Mouse (Mus musculus) embryonic facial prominence, embryonic 12.5 days (tissue): ENCODE results near the gene Ctnnd2. TPM values are rescaled to one million over a fixed set of nuclear protein-coding genes. Genes with fewer than 3 reads are reported as not detected.

ENCODE experiments used
- ATAC-seq: fragments of 200-750 bp; cut with Nextera tagmentation; 2 replicates; pipeline ENCODE4 v1.8.0; 2017; ENCODE audit not compliant: insufficient number of reproducible peaks, insufficient read depth, low FRiP score, low TSS enrichment
- H3K27ac ChIP-seq: fragments of 300-500 bp; sonication (generic); 2 replicates; pipeline ENCODE4 v1.5.1; 2016; ENCODE audit warnings: mild to moderate bottlenecking
- H3K27me3 ChIP-seq: fragments of 300-500 bp; sonication (generic); 2 replicates; pipeline ENCODE4 v1.6.1; 2016; ENCODE audit warnings: mild to moderate bottlenecking, moderate library complexity
- H3K36me3 ChIP-seq: fragments of 300-500 bp; sonication (generic); 2 replicates; pipeline ENCODE4 v1.6.1; 2016; ENCODE audit warnings: mild to moderate bottlenecking
- H3K4me1 ChIP-seq: fragments of 300-500 bp; sonication (generic); 2 replicates; pipeline ENCODE4 v1.6.1; 2016
- H3K4me2 ChIP-seq: fragments of 300-500 bp; sonication (generic); replicated peaks from 2 replicates; pipeline ENCODE4 v1.6.1; 2016; ENCODE audit warnings: mild to moderate bottlenecking, moderate library complexity
- H3K4me3 ChIP-seq: fragments of 300-500 bp; sonication (generic); 2 replicates; pipeline ENCODE4 v1.5.1; 2016; ENCODE audit warnings: mild to moderate bottlenecking
- H3K9ac ChIP-seq: fragments of 300-500 bp; sonication (generic); 2 replicates; pipeline ENCODE4 v1.6.1; 2016; ENCODE audit warnings: mild to moderate bottlenecking, moderate library complexity
- H3K9me3 ChIP-seq: fragments of 300-500 bp; sonication (generic); 2 replicates; pipeline ENCODE4 v1.6.1; 2016; ENCODE audit warnings: mild to moderate bottlenecking, moderate library complexity
- WGBS: fragments of 180-500 bp; shearing (Covaris S2); methylation state at CpG from one replicate; pipeline ENCODE4 v1.1.7; 2016; 5-methylcytosine and 5-hydroxymethylcytosine counted together
- polyA plus RNA-seq: library from polyadenylated mRNA; unstranded; fragments of >200 nt; fragmentation: Nextera tagmentation; extraction: Ambion mirVana; gene quantifications from 2 replicates; pipeline ENCODE4 v1.2.1, GENCODE M21; 2016

Ctnnd2 gene
- polyA plus RNA-seq, 1 experiment from 2014 or later: 13.5 TPM

- H3K4me2 ChIP-seq: no peak overlapping the region
- H3K4me1 ChIP-seq: no peaks in the 10 kb centered on the region
- H3K27me3 ChIP-seq: no peaks in the 10 kb centered on the region
- no peak overlapping the region for H3K9ac ChIP-seq
- H3K4me3 ChIP-seq: no peak overlapping the region
- H3K9me3 ChIP-seq: no peaks in the 10 kb centered on the region
- ATAC-seq: no peak
- H3K36me3 ChIP-seq: no peaks in the 10 kb centered on the region
- no peak overlapping the region for H3K27ac ChIP-seq
Observed at GRCm38 (mm10) chr15:30190872-30191271, 18.5 kb downstream of the Ctnnd2 start.

- 73% methylated on average over 5 of the region's 5 CpGs for WGBS
- ATAC-seq: no peak
- no peaks in the 10 kb centered on the region for H3K4me1 ChIP-seq
Observed at GRCm38 (mm10) chr15:30191931-30192668, 19.7 kb downstream of the Ctnnd2 start.

GRCm38 (mm10) chr15:30198429-30198828 is 26.0 kb downstream of the Ctnnd2 start:
- ATAC-seq: no peak
- no peaks in the 10 kb centered on the region for H3K9me3 ChIP-seq
- no peaks in the 10 kb centered on the region for H3K27me3 ChIP-seq
- no peak overlapping the region for H3K9ac ChIP-seq
- no peak overlapping the region for H3K4me2 ChIP-seq
- no peaks in the 10 kb centered on the region for H3K36me3 ChIP-seq
- WGBS: 84% methylated on average over 3 of the region's 3 CpGs
- H3K4me1 ChIP-seq: no peaks in the 10 kb centered on the region
- no peak overlapping the region for H3K4me3 ChIP-seq
- H3K27ac ChIP-seq: no peak overlapping the region

More at GRCm38 (mm10) chr15:30191931-30192668, 19.7 kb downstream of the Ctnnd2 start:
- H3K4me3 ChIP-seq: no peak overlapping the region
- no peaks in the 10 kb centered on the region for H3K9me3 ChIP-seq
- H3K4me2 ChIP-seq: no peak overlapping the region
- H3K27ac ChIP-seq: no peak overlapping the region
- no peaks in the 10 kb centered on the region for H3K36me3 ChIP-seq
- H3K27me3 ChIP-seq: no peaks in the 10 kb centered on the region
- H3K9ac ChIP-seq: no peak overlapping the region

- no peak overlapping the region for H3K9ac ChIP-seq
- H3K4me3 ChIP-seq: no peak overlapping the region
- no peak overlapping the region for H3K4me2 ChIP-seq
- no peaks in the 10 kb centered on the region for H3K9me3 ChIP-seq
- H3K27me3 ChIP-seq: no peaks in the 10 kb centered on the region
- ATAC-seq: no peak
- H3K27ac ChIP-seq: no peak overlapping the region
- 91% methylated on average over 1 of the region's 1 CpGs for WGBS
- H3K4me1 ChIP-seq: no peaks in the 10 kb centered on the region
- H3K36me3 ChIP-seq: no peaks in the 10 kb centered on the region
Observed at GRCm38 (mm10) chr15:30199785-30200184, 27.4 kb downstream of the Ctnnd2 start.

GRCm38 (mm10) chr15:30201211-30201610 is 28.8 kb downstream of the Ctnnd2 start:
- 92% methylated on average over 2 of the region's 2 CpGs for WGBS
- Histone ChIP-seq H3K36me3 (no peaks in the 10 kb centered on the region), H3K27me3 (no peaks in the 10 kb centered on the region), H3K9me3 (no peaks in the 10 kb centered on the region), H3K9ac (no peak overlapping the region), H3K4me1 (no peaks in the 10 kb centered on the region), H3K4me2 (no peak overlapping the region), H3K27ac (no peak overlapping the region), H3K4me3 (no peak overlapping the region)
- ATAC-seq: no peak

- H3K27me3 ChIP-seq: no peaks in the 10 kb centered on the region
- H3K27ac ChIP-seq: no peak overlapping the region
- WGBS: 93% methylated on average over 3 of the region's 3 CpGs
- ATAC-seq: no peak
- no peak overlapping the region for H3K4me2 ChIP-seq
- H3K36me3 ChIP-seq: no peaks in the 10 kb centered on the region
- no peaks in the 10 kb centered on the region for H3K9me3 ChIP-seq
- no peak overlapping the region for H3K9ac ChIP-seq
- H3K4me3 ChIP-seq: no peak overlapping the region
- H3K4me1 ChIP-seq: no peaks in the 10 kb centered on the region
Observed at GRCm38 (mm10) chr15:30201617-30202016, 29.2 kb downstream of the Ctnnd2 start.

GRCm38 (mm10) chr15:30212746-30213145 is 40.4 kb downstream of the Ctnnd2 start:
- no peak for ATAC-seq

GRCm38 (mm10) chr15:30215871-30216270 is 43.5 kb downstream of the Ctnnd2 start:
- H3K4me1 ChIP-seq: no peaks in the 10 kb centered on the region
- H3K4me3 ChIP-seq: no peak overlapping the region
- no peaks in the 10 kb centered on the region for H3K27me3 ChIP-seq

More at GRCm38 (mm10) chr15:30212746-30213145, 40.4 kb downstream of the Ctnnd2 start:
- WGBS: 57% methylated on average over 5 of the region's 5 CpGs
- H3K4me2 ChIP-seq: no peak overlapping the region
- H3K4me3 ChIP-seq: no peak overlapping the region
- H3K27ac ChIP-seq: no peak overlapping the region
- no peaks in the 10 kb centered on the region for H3K9me3 ChIP-seq
- no peaks in the 10 kb centered on the region for H3K36me3 ChIP-seq
- H3K9ac ChIP-seq: no peak overlapping the region
- H3K4me1 ChIP-seq: no peaks in the 10 kb centered on the region
- H3K27me3 ChIP-seq: no peaks in the 10 kb centered on the region

GRCm38 (mm10) chr15:30229112-30229511 is 56.7 kb downstream of the Ctnnd2 start:
- no peak overlapping the region for H3K9ac ChIP-seq
- no peak overlapping the region for H3K4me2 ChIP-seq
- 91% methylated on average over 4 of the region's 4 CpGs for WGBS
- no peak for ATAC-seq
- H3K4me1 ChIP-seq: no peaks in the 10 kb centered on the region
- H3K27me3 ChIP-seq: no peaks in the 10 kb centered on the region
- no peak overlapping the region for H3K4me3 ChIP-seq
- H3K27ac ChIP-seq: no peak overlapping the region
- no peaks in the 10 kb centered on the region for H3K36me3 ChIP-seq
- H3K9me3 ChIP-seq: no peaks in the 10 kb centered on the region

More at GRCm38 (mm10) chr15:30215871-30216270, 43.5 kb downstream of the Ctnnd2 start:
- Histone ChIP-seq H3K4me2 (no peak overlapping the region), H3K9ac (no peak overlapping the region), H3K9me3 (no peaks in the 10 kb centered on the region), H3K27ac (no peak overlapping the region), H3K36me3 (no peaks in the 10 kb centered on the region)
- WGBS: 81% methylated on average over 4 of the region's 4 CpGs
- no peak for ATAC-seq

GRCm38 (mm10) chr15:30235210-30236034 is 63.0 kb downstream of the Ctnnd2 start:
- no peaks in the 10 kb centered on the region for H3K9me3 ChIP-seq
- no peak overlapping the region for H3K27ac ChIP-seq
- H3K9ac ChIP-seq: no peak overlapping the region
- no peaks in the 10 kb centered on the region for H3K27me3 ChIP-seq
- no peak for ATAC-seq
- no peaks in the 10 kb centered on the region for H3K4me1 ChIP-seq
- no peak overlapping the region for H3K4me3 ChIP-seq
- no peaks in the 10 kb centered on the region for H3K36me3 ChIP-seq
- WGBS: 90% methylated on average over 10 of the region's 10 CpGs
- no peak overlapping the region for H3K4me2 ChIP-seq

- Histone ChIP-seq H3K4me3 (no peak overlapping the region), H3K4me1 (no peaks in the 10 kb centered on the region), H3K36me3 (no peaks in the 10 kb centered on the region), H3K9me3 (no peaks in the 10 kb centered on the region), H3K4me2 (no peak overlapping the region), H3K27me3 (no peaks in the 10 kb centered on the region), H3K27ac (no peak overlapping the region), H3K9ac (no peak overlapping the region)
- ATAC-seq: no peak
- 84% methylated on average over 2 of the region's 2 CpGs for whole genome bisulfite sequencing
Observed at GRCm38 (mm10) chr15:30240881-30241280, 68.5 kb downstream of the Ctnnd2 start.

GRCm38 (mm10) chr15:30268822-30269221 is 96.4 kb downstream of the Ctnnd2 start:
- H3K4me1 ChIP-seq: no peaks in the 10 kb centered on the region
- H3K36me3 ChIP-seq: no peaks in the 10 kb centered on the region
- WGBS: 88% methylated on average over 10 of the region's 10 CpGs
- H3K9ac ChIP-seq: no peak overlapping the region
- H3K9me3 ChIP-seq: no peaks in the 10 kb centered on the region
- H3K27me3 ChIP-seq: no peaks in the 10 kb centered on the region
- ATAC-seq: no peak
- H3K27ac ChIP-seq: no peak overlapping the region
- no peak overlapping the region for H3K4me3 ChIP-seq
- no peak overlapping the region for H3K4me2 ChIP-seq
